Mouse (Mus musculus) heart, embryonic 10.5 days (tissue): ENCODE measurements around the gene Trpv2. TPM values are rescaled to one million over a fixed set of nuclear protein-coding genes. Genes with fewer than 3 reads are reported as not detected.

Experiments
- DNase-seq: peaks from one replicate; pipeline ENCODE4 v3.0.0-alpha.2; 2017; ENCODE audit warnings: low spot score
- H3K27ac ChIP-seq: fragments of 300-500 bp; sonication (generic); 2 replicates; pipeline ENCODE4 v1.5.1; 2016; ENCODE audit warnings: mild to moderate bottlenecking
- H3K27me3 ChIP-seq: fragments of 300-500 bp; sonication (generic); 2 replicates; pipeline ENCODE4 v1.6.1; 2016; ENCODE audit warnings: mild to moderate bottlenecking; ENCODE audit not compliant: poor library complexity, insufficient read depth, severe bottlenecking
- H3K36me3 ChIP-seq: fragments of 300-500 bp; sonication (generic); 2 replicates; pipeline ENCODE4 v1.6.1; 2016; ENCODE audit warnings: mild to moderate bottlenecking, moderate library complexity
- H3K4me1 ChIP-seq: fragments of 300-500 bp; sonication (generic); 2 replicates; pipeline ENCODE4 v1.6.1; 2016; ENCODE audit warnings: mild to moderate bottlenecking
- H3K4me3 ChIP-seq: fragments of 300-500 bp; sonication (generic); 2 replicates; pipeline ENCODE4 v1.5.1; 2016; ENCODE audit warnings: mild to moderate bottlenecking, moderate library complexity
- H3K9me3 ChIP-seq: fragments of 300-500 bp; sonication (generic); 2 replicates; pipeline ENCODE4 v1.6.1; 2016; ENCODE audit warnings: mild to moderate bottlenecking, moderate library complexity
- WGBS: fragments of 180-500 bp; shearing (Covaris S2); methylation state at CpG from one replicate; pipeline ENCODE4 v1.1.7; 2016; 5-methylcytosine and 5-hydroxymethylcytosine counted together
- polyA plus RNA-seq: library from polyadenylated mRNA; unstranded; fragments of >200 nt; fragmentation: Nextera tagmentation; extraction: Ambion mirVana; gene quantifications from 2 replicates; pipeline ENCODE4 v1.2.1, GENCODE M21; 2016

The Trpv2 gene
- polyA plus RNA-seq, 1 experiment from 2014 or later, result 4.2 TPM

DNA sequence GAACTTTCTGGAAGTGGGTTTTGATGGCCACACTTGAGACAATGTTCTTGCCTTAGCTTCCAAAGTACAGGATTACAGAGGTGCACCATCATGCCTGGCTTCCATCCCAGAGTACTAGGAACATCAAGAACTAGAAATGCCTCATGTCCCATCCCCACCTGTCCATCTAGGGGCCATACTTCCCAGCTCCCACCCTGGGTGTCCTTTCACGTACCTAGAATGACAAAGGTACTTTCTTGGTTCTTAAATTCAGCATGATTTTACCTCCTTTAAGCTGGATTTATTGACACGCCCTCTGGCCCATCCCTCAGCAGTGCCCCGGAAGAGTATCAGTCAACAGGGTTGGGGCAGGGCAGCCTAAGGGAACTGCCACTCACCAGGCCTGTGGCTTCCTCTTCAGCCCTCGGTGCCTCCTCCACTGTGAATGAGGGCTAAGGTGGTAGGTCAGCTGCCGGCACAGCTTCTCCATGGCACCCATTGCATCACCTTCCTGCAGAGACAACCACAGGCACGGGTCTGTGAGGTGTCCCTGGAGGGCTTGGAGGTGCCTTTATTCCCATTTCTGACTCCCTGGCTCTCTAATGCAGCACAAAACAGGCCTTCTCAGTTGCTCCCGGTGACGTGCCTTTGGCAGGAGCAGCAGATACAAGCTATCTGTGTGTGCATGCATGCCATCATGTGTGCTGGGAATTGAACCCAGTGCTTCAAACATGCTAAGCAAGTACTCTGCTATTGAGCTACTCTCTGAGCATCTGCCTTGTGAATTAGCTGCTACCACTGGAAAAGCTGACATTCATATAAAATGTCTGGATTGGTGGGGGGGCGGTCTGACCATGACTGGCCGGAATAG lies 34.8 kb downstream of the Trpv2 start:
- Histone ChIP-seq H3K4me3 (no peak overlapping the region), H3K27me3 (no peaks in the 10 kb centered on the region), H3K4me1 (peaks cover 29% of the 10 kb centered on the region), H3K27ac (no peak overlapping the region), H3K9me3 (no peaks in the 10 kb centered on the region), H3K36me3 (peaks cover 75% of the 10 kb centered on the region)
- WGBS, result 79% methylated on average over 10 of the region's 10 CpGs
- DNase-seq, result no peak

GRCm38 (mm10) chr11:62610304-62610703 lies 36.0 kb downstream of the Trpv2 start:
- peaks cover 25% of the 10 kb centered on the region for H3K4me1 ChIP-seq
- H3K4me3 ChIP-seq, result no peak overlapping the region
- H3K36me3 ChIP-seq, result peaks cover 63% of the 10 kb centered on the region
- no peaks in the 10 kb centered on the region for H3K9me3 ChIP-seq
- no peak for DNase-seq
- no peaks in the 10 kb centered on the region for H3K27me3 ChIP-seq
- no peak overlapping the region for H3K27ac ChIP-seq
- 78% methylated on average over 6 of the region's 6 CpGs for WGBS

DNA sequence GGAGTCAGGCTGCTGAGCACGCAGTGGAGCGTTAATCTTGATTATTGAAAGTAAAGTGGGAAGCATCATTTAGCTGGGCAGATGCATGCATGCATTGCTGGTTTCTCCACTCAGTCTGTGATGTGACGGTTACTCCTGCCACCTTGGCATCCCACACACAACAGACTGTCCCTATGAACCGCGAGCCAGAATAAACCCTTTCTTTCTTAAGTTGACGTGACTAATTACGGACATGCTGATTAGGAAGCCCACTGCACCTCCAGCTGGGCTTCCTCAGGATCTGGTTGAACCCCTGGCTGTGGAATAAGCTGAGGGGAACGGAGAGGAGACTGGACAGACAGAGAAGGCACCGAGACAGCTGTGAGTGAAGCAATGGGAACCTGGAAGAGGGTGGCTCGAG lies 38.3 kb downstream of the Trpv2 start:
- no peak for DNase-seq
- Histone ChIP-seq H3K36me3 (peaks cover 61% of the 10 kb centered on the region), H3K27me3 (no peaks in the 10 kb centered on the region), H3K9me3 (no peaks in the 10 kb centered on the region), H3K4me1 (peaks cover 17% of the 10 kb centered on the region), H3K4me3 (no peak overlapping the region), H3K27ac (no peak overlapping the region)
- WGBS, result 79% methylated on average over 10 of the region's 10 CpGs

DNA sequence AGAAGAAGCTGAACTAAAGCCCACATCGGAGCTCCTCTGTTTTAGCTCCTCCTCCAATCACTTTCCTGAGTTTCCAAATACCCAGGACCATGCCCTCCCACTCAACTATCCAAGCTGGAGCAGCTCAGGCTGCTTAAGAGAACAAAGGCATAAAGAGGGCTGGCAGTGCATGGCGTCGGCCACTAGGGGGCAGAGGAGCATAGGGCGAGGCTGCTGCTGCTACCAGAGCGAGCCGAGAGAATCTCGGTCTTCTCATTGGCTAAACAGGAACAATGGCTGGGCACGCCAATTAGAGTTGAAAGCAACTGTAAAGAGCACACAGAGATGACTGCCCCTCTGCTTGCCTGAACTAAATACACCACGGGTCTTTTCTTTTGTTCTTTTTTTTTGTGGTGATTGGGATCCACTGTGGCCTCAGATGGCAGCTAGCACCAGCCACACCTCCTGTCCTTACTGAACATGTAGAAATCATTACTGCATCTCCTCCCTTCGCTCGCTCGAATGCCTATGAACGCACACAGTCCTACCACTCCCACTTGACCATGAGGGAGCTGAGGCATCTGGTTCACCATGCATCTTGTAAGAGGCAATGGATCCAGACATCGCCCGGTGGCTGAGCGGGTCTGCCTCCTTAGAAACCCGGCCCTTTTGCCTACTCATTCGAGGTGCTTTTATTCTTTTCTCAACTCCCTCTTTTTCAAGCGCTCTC lies 39.5 kb downstream of the Trpv2 start:
- H3K9me3 ChIP-seq, result no peaks in the 10 kb centered on the region
- peak overlapping the region; percentile 42 for H3K4me3 ChIP-seq
- H3K36me3 ChIP-seq, result peaks cover 60% of the 10 kb centered on the region
- peak overlapping the region; percentile 83 for H3K27ac ChIP-seq
- no peaks in the 10 kb centered on the region for H3K27me3 ChIP-seq
- H3K4me1 ChIP-seq, result peaks cover 17% of the 10 kb centered on the region
- 21% methylated on average over 19 of the region's 19 CpGs for WGBS
- peak; percentile 96 for DNase-seq

DNA sequence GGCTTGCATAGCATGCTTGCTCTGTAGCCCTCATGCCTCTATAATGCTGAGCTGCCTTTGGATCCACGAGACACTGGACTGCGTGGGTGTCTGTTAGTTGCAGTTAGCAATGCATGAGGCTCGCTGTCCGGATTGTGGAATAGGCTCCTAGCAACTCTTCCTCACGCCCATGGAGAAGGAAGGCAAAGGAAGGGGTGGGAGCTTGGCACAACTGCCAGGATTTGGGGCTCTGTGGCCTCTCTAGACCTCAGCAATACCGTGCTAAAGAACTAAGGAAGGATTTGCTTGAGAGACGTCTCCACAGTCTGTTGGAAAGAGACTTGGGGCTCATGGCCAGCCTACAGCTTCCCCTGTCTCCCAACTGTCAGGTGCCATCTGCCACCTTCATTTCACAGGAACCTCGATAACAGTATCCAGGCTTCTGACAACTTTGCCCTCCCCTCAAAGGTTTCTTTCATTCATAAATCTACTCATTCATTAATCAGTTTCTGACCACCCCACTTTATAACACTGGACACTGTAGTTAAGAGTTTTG lies 40.7 kb downstream of the Trpv2 start:
- Histone ChIP-seq H3K27ac (no peak overlapping the region; the same call in 1 of the 2 replicates), H3K27me3 (no peaks in the 10 kb centered on the region), H3K4me3 (no peak overlapping the region), H3K4me1 (peaks cover 14% of the 10 kb centered on the region), H3K36me3 (peaks cover 63% of the 10 kb centered on the region), H3K9me3 (no peaks in the 10 kb centered on the region)
- 86% methylated on average over 8 of the region's 8 CpGs for WGBS
- no peak for DNase-seq

GRCm38 (mm10) chr11:62615456-62615855 lies 41.2 kb downstream of the Trpv2 start:
- 88% methylated on average over 4 of the region's 4 CpGs for WGBS
- no peak overlapping the region for H3K4me3 ChIP-seq
- no peaks in the 10 kb centered on the region for H3K9me3 ChIP-seq
- no peak overlapping the region for H3K27ac ChIP-seq
- H3K27me3 ChIP-seq, result no peaks in the 10 kb centered on the region; the same call in 1 of the 2 replicates
- H3K36me3 ChIP-seq, result peaks cover 62% of the 10 kb centered on the region
- H3K4me1 ChIP-seq, result peaks cover 14% of the 10 kb centered on the region
- DNase-seq, result no peak

GRCm38 (mm10) chr11:62621079-62621478 lies 46.8 kb downstream of the Trpv2 start:
- no peaks in the 10 kb centered on the region for H3K9me3 ChIP-seq
- H3K4me1 ChIP-seq, result peaks cover 33% of the 10 kb centered on the region
- H3K27me3 ChIP-seq, result no peaks in the 10 kb centered on the region; the same call in 1 of the 2 replicates
- no peak overlapping the region for H3K27ac ChIP-seq
- no peak for DNase-seq
- H3K36me3 ChIP-seq, result peaks cover 41% of the 10 kb centered on the region
- no peak overlapping the region for H3K4me3 ChIP-seq
- whole genome bisulfite sequencing, result 90% methylated on average over 8 of the region's 8 CpGs

GRCm38 (mm10) chr11:62621586-62622283 lies 47.4 kb downstream of the Trpv2 start:
- Histone ChIP-seq H3K4me3 (no peak overlapping the region), H3K27ac (no peak overlapping the region), H3K36me3 (peaks cover 41% of the 10 kb centered on the region), H3K9me3 (no peaks in the 10 kb centered on the region), H3K4me1 (peaks cover 33% of the 10 kb centered on the region), H3K27me3 (no peaks in the 10 kb centered on the region; the same call in 1 of the 2 replicates)
- DNase-seq, result no peak
- WGBS, result 86% methylated on average over 4 of the region's 4 CpGs

GRCm38 (mm10) chr11:62622850-62623249 lies 48.6 kb downstream of the Trpv2 start:
- H3K9me3 ChIP-seq, result no peaks in the 10 kb centered on the region
- 54% methylated on average over 4 of the region's 4 CpGs for WGBS
- H3K27ac ChIP-seq, result peak overlapping the region; percentile 62; the same call in 1 of the 2 replicates
- H3K4me1 ChIP-seq, result peaks cover 39% of the 10 kb centered on the region
- H3K27me3 ChIP-seq, result no peaks in the 10 kb centered on the region; the same call in 1 of the 2 replicates
- DNase-seq, result no peak
- H3K4me3 ChIP-seq, result no peak overlapping the region
- peaks cover 30% of the 10 kb centered on the region for H3K36me3 ChIP-seq

DNA sequence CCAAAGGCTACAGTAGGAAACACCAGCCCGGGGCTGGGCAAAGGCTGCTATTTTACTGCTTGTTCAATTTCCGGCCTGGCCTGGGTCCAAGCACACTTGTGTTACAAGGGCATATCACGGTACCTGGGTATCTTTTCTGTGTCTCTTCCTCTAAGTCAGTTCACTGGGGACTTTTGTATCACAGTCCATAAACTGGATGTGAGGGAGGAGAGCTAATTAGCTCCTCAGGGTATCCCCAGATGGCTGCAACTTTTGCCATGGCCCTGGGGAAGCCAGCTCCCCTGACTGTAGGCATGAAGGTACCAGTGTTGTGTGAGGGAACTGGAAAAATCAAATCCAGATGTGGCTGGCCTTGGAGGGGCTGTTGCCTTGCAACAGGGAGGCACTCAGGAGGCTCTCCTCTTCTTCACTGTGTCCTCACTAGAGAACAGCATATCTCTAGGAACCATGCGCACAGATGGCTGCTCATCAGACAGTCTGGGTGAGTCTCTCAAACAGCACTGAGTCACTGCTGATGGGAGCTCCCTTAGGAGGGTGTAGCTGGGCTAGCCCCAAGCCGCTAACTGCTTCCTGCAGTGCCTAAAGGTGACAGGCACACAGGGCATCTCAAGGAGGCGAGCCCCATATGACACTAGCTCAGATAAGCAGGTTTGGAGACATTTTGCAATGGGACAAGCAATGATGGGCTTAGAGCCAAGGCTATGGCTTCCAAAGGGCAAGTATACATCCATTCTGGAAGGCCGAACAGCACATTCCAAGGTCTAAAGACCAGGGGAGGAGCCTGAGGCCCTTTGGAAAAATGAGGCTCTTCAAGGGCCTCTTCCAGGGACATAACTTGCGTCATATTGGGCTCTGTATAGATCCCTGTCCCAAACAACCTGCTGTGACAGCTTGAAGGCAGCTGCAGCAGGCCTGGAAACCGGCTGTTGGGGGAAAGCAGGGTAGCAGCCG lies 50.3 kb downstream of the Trpv2 start:
- H3K4me3 ChIP-seq, result no peak overlapping the region
- peaks cover 13% of the 10 kb centered on the region for H3K36me3 ChIP-seq
- H3K4me1 ChIP-seq, result peaks cover 57% of the 10 kb centered on the region
- H3K9me3 ChIP-seq, result no peaks in the 10 kb centered on the region
- WGBS, result 53% methylated on average over 10 of the region's 10 CpGs
- no peak for DNase-seq
- no peaks in the 10 kb centered on the region; the same call in 1 of the 2 replicates for H3K27me3 ChIP-seq
- peak overlapping the region; percentile 59; the same call in 1 of the 2 replicates for H3K27ac ChIP-seq

GRCm38 (mm10) chr11:62629352-62630224 lies 55.3 kb downstream of the Trpv2 start:
- Histone ChIP-seq H3K4me3 (peak overlapping the region; percentile 45), H3K9me3 (no peaks in the 10 kb centered on the region), H3K27me3 (no peaks in the 10 kb centered on the region), H3K4me1 (peaks cover 63% of the 10 kb centered on the region), H3K36me3 (peaks cover 10% of the 10 kb centered on the region), H3K27ac (peak overlapping the region; percentile 87)
- no peak for DNase-seq
- WGBS, result 2% methylated on average over 9 of the region's 9 CpGs
